Comparison of ENCODE assay signal across 9 mouse cellular contexts in genomic region chr11:75259996-75260561, GRCm38 (mm10).
DNase-seq lines count a peak whose midpoint lies in the region; ATAC-seq and TF ChIP-seq lines count a peak whose summit lies in the region.
"Had no signal": no experiment of that assay in that cellular context is flagged by ENCODE, and none has a peak within 500 bp of the region (broad histone marks: within the 10 kb centered on the region; RNA-seq: fewer than 3 reads in every experiment).

No protein-coding gene starts in this region.

- H3K4me2 ChIP-seq in kidney, embryonic 14.5 days (replicated peaks; ENCODE audit: low read depth, low read length) = no peak overlapping the region
- H3K4me2 ChIP-seq: embryonic facial prominence, embryonic 15.5 days had no signal

- H3K4me3 ChIP-seq in kidney, embryonic 14.5 days (ENCODE audit: low read length) = no peak overlapping the region
- H3K4me3 ChIP-seq in testis, adult 2 months (ENCODE audit: control insufficient read depth, low read depth, low read length) = no peak overlapping the region
- H3K4me3 ChIP-seq: embryonic facial prominence, embryonic 15.5 days had no signal

- H3K27me3 ChIP-seq in kidney, embryonic 14.5 days (ENCODE audit: control insufficient read depth, insufficient read depth, low read length) = no peaks in the 10 kb centered on the region
- H3K27me3 ChIP-seq in testis, adult 2 months (ENCODE audit: control insufficient read depth, insufficient read depth, low read length) = no peaks in the 10 kb centered on the region
- H3K27me3 ChIP-seq: embryonic facial prominence, embryonic 15.5 days had no signal

- intact Hi-C loops in heart, postnatal 14 days (cut with DNase I) = no loop called here

- H3K27ac ChIP-seq in kidney, embryonic 14.5 days (ENCODE audit: low read depth, low read length) = no peak overlapping the region
- H3K27ac ChIP-seq in testis, adult 2 months (ENCODE audit: control insufficient read depth, insufficient read depth, low read depth, low read length) = peak overlapping the region; percentile 39
- H3K27ac ChIP-seq: embryonic facial prominence, embryonic 15.5 days had no signal

- DNase-seq in kidney, postnatal 10 days = peak; percentile 50
- peak; percentile 59 for DNase-seq in Muller cell, postnatal 12 days (ENCODE audit: inconsistent ontology term)
- DNase-seq in cerebellum, postnatal 14 days = peak; percentile 58 to 64
- peak; percentile 55 to 68 for DNase-seq in heart, postnatal 14 days
- DNase-seq in urinary bladder, adult 2 months (ENCODE audit: low spot score) = no peak
- DNase-seq in embryo, embryonic 10.5 days (ENCODE audit: low spot score) = no peak

- no peaks in the 10 kb centered on the region for H3K36me3 ChIP-seq in kidney, embryonic 14.5 days (ENCODE audit: control insufficient read depth, insufficient read depth, low read length)
- no peaks in the 10 kb centered on the region for H3K36me3 ChIP-seq in testis, adult 2 months (ENCODE audit: control insufficient read depth, insufficient read depth, low read length)
- H3K36me3 ChIP-seq: embryonic facial prominence, embryonic 15.5 days had no signal

- H3K9me3 ChIP-seq in kidney, embryonic 14.5 days (ENCODE audit: control insufficient read depth, low read length) = no peaks in the 10 kb centered on the region
- H3K9me3 ChIP-seq: embryonic facial prominence, embryonic 15.5 days had no signal

- no peak for TF ChIP-seq POLR2A in testis, adult 2 months (IDR thresholded peaks at IDR 0.05; ENCODE audit: control insufficient read depth, low read depth, low read length)

- WGBS in kidney, embryonic 14.5 days = 65% methylated on average over 10 of the region's 10 CpGs

- peaks cover 41% of the 10 kb centered on the region for H3K4me1 ChIP-seq in kidney, embryonic 14.5 days (ENCODE audit: control insufficient read depth, insufficient read depth, low read length)
- no peaks in the 10 kb centered on the region; the same call in 1 of the 2 replicates for H3K4me1 ChIP-seq in testis, adult 2 months (ENCODE audit: control insufficient read depth, insufficient read depth, low read length)

- no peak for ATAC-seq in kidney, embryonic 14.5 days (ENCODE audit: low FRiP score, low TSS enrichment)

- no peak overlapping the region for H3K9ac ChIP-seq in kidney, embryonic 14.5 days (ENCODE audit: low read depth, low read length)
- H3K9ac ChIP-seq: embryonic facial prominence, embryonic 15.5 days had no signal

- TF ChIP-seq CTCF in testis, adult 2 months (IDR thresholded peaks at IDR 0.05; ENCODE audit: control insufficient read depth, insufficient read depth, insufficient replicate concordance, low read depth, low read length) = no peak

Comparison
In these comparisons a context has a peak if more than half of its experiments do, and no peak if none do; other contexts are left out.
1. DNase-seq: peak in kidney, postnatal 10 days (single experiment), Muller cell, postnatal 12 days (single experiment), cerebellum, postnatal 14 days (2 of 2) and heart, postnatal 14 days (2 of 2); none in urinary bladder, adult 2 months (single experiment) and embryo, embryonic 10.5 days (single experiment).